Mouse (Mus musculus) neural tube, embryonic 10.5 days (tissue): Measurements from ENCODE around the gene Pam.
"Not testable (repeated sequence)": the region's sequence is repeated elsewhere in the genome, so short reads cannot be mapped to it uniquely, and the experiment has no call there.

Source experiments
- DNase-seq: peaks from one replicate; pipeline ENCODE4 v3.0.0-alpha.2; 2017; ENCODE audit warnings: low spot score; ENCODE audit errors: extremely low spot score

Pam gene

GRCm38 (mm10) chr1:97969765-97970164 is 125.7 kb downstream of the Pam start:
- DNase-seq: no peak

- DNase-seq: no peak
These were observed 131.7 kb downstream of the Pam start for GRCm38 (mm10) chr1:97963711-97964110.

GRCm38 (mm10) chr1:97962134-97962533 is 133.3 kb downstream of the Pam start:
- no peak for DNase-seq

GRCm38 (mm10) chr1:97960681-97961080 is 134.8 kb downstream of the Pam start:
- DNase-seq: no peak

GRCm38 (mm10) chr1:97960124-97960523 is 135.3 kb downstream of the Pam start:
- DNase-seq: no peak

- no peak for DNase-seq
These were observed 136.7 kb downstream of the Pam start for GRCm38 (mm10) chr1:97958759-97959158.

GRCm38 (mm10) chr1:97949258-97949657 is 146.2 kb downstream of the Pam start:
- DNase-seq: not testable (repeated sequence)

GRCm38 (mm10) chr1:97947100-97947499 is 148.3 kb downstream of the Pam start:
- no peak for DNase-seq

GRCm38 (mm10) chr1:97943908-97944608 is 151.4 kb downstream of the Pam start:
- DNase-seq: no peak

GRCm38 (mm10) chr1:97943402-97943801 is 152.0 kb downstream of the Pam start:
- no peak for DNase-seq

GRCm38 (mm10) chr1:97942966-97943365 is 152.5 kb downstream of the Pam start:
- DNase-seq: no peak

- no peak for DNase-seq
These were observed 156.9 kb downstream of the Pam start for GRCm38 (mm10) chr1:97938586-97938985.

- DNase-seq: no peak
These were observed 157.4 kb downstream of the Pam start for GRCm38 (mm10) chr1:97938053-97938452.

GRCm38 (mm10) chr1:97934940-97935339 is 160.5 kb downstream of the Pam start:
- no peak for DNase-seq

- DNase-seq: no peak
These were observed 164.2 kb downstream of the Pam start for GRCm38 (mm10) chr1:97931220-97931619.

- DNase-seq: no peak
These were observed 165.9 kb downstream of the Pam start for GRCm38 (mm10) chr1:97929415-97930028.

GRCm38 (mm10) chr1:97926789-97927188 is 168.7 kb downstream of the Pam start:
- no peak for DNase-seq

GRCm38 (mm10) chr1:97926017-97926540 is 169.4 kb downstream of the Pam start:
- DNase-seq: no peak

- DNase-seq: no peak
These were observed 173.1 kb downstream of the Pam start for GRCm38 (mm10) chr1:97922395-97922794.

- no peak for DNase-seq
These were observed 173.6 kb downstream of the Pam start for GRCm38 (mm10) chr1:97921886-97922285.

- DNase-seq: peak; percentile 19
These were observed 177.0 kb downstream of the Pam start for GRCm38 (mm10) chr1:97918495-97918894.

GRCm38 (mm10) chr1:97916971-97917234 is 178.5 kb downstream of the Pam start:
- DNase-seq: no peak
